Mouse (Mus musculus) intestine, postnatal 0 days (tissue): ENCODE results near the gene Evl. TPM values are rescaled to one million over a fixed set of nuclear protein-coding genes. Genes with fewer than 3 reads are reported as not detected.

Source experiments
- ATAC-seq: fragments of 200-750 bp; cut with Nextera tagmentation; 2 replicates; pipeline ENCODE4 v1.8.0; 2017; ENCODE audit warnings: mild to moderate bottlenecking, moderate TSS enrichment, moderate library complexity
- H3K27ac ChIP-seq: fragments of 300-500 bp; sonication (generic); 2 replicates; pipeline ENCODE4 v1.5.1; 2014; ENCODE audit warnings: mild to moderate bottlenecking, low read depth, low read length, moderate library complexity
- H3K27me3 ChIP-seq: fragments of 300-500 bp; sonication (generic); replicated peaks from 2 replicates; pipeline ENCODE4 v1.6.1; 2014; ENCODE audit warnings: low read length, mixed read lengths; ENCODE audit not compliant: control insufficient read depth, insufficient read depth
- H3K36me3 ChIP-seq: fragments of 300-500 bp; sonication (generic); 2 replicates; pipeline ENCODE4 v1.6.1; 2014; ENCODE audit warnings: mild to moderate bottlenecking, moderate library complexity; ENCODE audit not compliant: control insufficient read depth, insufficient read depth
- H3K4me1 ChIP-seq: fragments of 300-500 bp; sonication (generic); replicated peaks from 2 replicates; pipeline ENCODE4 v1.6.1; 2014; ENCODE audit warnings: antibody characterized with exemption, low read length, mixed read lengths; ENCODE audit not compliant: control insufficient read depth, insufficient read depth
- H3K4me2 ChIP-seq: fragments of 300-500 bp; sonication (generic); replicated peaks from 2 replicates; pipeline ENCODE4 v1.6.1; 2014; ENCODE audit warnings: low read depth, mild to moderate bottlenecking, moderate library complexity
- H3K4me3 ChIP-seq: fragments of 300-500 bp; sonication (generic); 2 replicates; pipeline ENCODE4 v1.5.1; 2014; ENCODE audit warnings: low read depth, low read length
- H3K9ac ChIP-seq: fragments of 300-500 bp; sonication (generic); 2 replicates; pipeline ENCODE4 v1.6.1; 2014; ENCODE audit warnings: mild to moderate bottlenecking, low read depth, low read length
- H3K9me3 ChIP-seq: fragments of 300-500 bp; sonication (generic); 2 replicates; pipeline ENCODE4 v1.6.1; 2016; ENCODE audit warnings: mixed run types; ENCODE audit not compliant: control insufficient read depth
- CTCF ChIP-seq: sonication (generic); IDR thresholded peaks from 2 replicates; pipeline ENCODE4 v1.5.1; 2016; ENCODE audit warnings: low read depth, mild to moderate bottlenecking, control low read depth, antibody characterized with exemption, moderate library complexity
- WGBS: fragments of 180-500 bp; shearing (Covaris S2); extraction: QIAGEN DNeasy Blood & Tissue Kit; methylation state at CpG from one replicate; pipeline ENCODE4 v1.1.7; 2014; 5-methylcytosine and 5-hydroxymethylcytosine counted together
- polyA plus RNA-seq: library from polyadenylated mRNA; unstranded; fragments of >200 nt; fragmentation: Nextera tagmentation; extraction: Ambion mirVana; gene quantifications from 2 replicates; pipeline ENCODE4 v1.2.1, GENCODE M21; 2015

The Evl gene
- polyA plus RNA-seq, 1 experiment from 2014 or later: 20.5 TPM

GRCm38 (mm10) chr12:108701221-108701620 lies 146.7 kb downstream of the Evl start:
- Histone ChIP-seq H3K36me3 (0 out of 2 replicates have a peak, but pooled peaks cover 3% of the 10 kb centered on the region), H3K27me3 (0 out of 2 replicates have a peak, but pooled peaks cover 6% of the 10 kb centered on the region), H3K4me3 (peak overlapping the region; percentile 61), H3K9me3 (no peaks in the 10 kb centered on the region), H3K4me2 (peak overlapping the region; percentile 71), H3K4me1 (0 out of 2 replicates have a peak, but pooled peaks cover 5% of the 10 kb centered on the region), H3K9ac (peak overlapping the region; percentile 66; the same call in 1 of the 2 replicates), H3K27ac (peak overlapping the region; percentile 99)
- WGBS: 16% methylated on average over 2 of the region's 2 CpGs
- no peak for TF ChIP-seq CTCF
- no peak for ATAC-seq

GRCm38 (mm10) chr12:108702185-108702584 lies 147.7 kb downstream of the Evl start, which contains the start of gene Degs2:
Gene Degs2 (minus strand): TSS chr12:108702315.
- H3K4me1 ChIP-seq: no peaks in the 10 kb centered on the region
- H3K9ac ChIP-seq: peak within 1 kb of the TSS; percentile 66
- peak within 1 kb of the TSS; percentile 71 for H3K4me2 ChIP-seq
- peak within 1 kb of the TSS; percentile 61 for H3K4me3 ChIP-seq
- no peaks in the 10 kb centered on the region for H3K9me3 ChIP-seq
- under 1% methylated on average over 32 of the region's 32 CpGs for WGBS
- 0 out of 2 replicates have a peak, but pooled peaks cover 6% of the 10 kb centered on the region for H3K27me3 ChIP-seq
- TF ChIP-seq CTCF: peak; percentile 69
- H3K36me3 ChIP-seq: no peaks in the 10 kb centered on the region
- H3K27ac ChIP-seq: peak within 1 kb of the TSS; percentile 99
- ATAC-seq: peak; percentile 63

- no peak overlapping the region for H3K4me2 ChIP-seq
- no peak overlapping the region for H3K27ac ChIP-seq
- no peaks in the 10 kb centered on the region for H3K9me3 ChIP-seq
- no peaks in the 10 kb centered on the region for H3K36me3 ChIP-seq
- H3K4me1 ChIP-seq: no peaks in the 10 kb centered on the region
- H3K4me3 ChIP-seq: no peak overlapping the region
- H3K27me3 ChIP-seq: 0 out of 2 replicates have a peak, but pooled peaks cover 6% of the 10 kb centered on the region
- WGBS: 83% methylated on average over 6 of the region's 6 CpGs
- H3K9ac ChIP-seq: no peak overlapping the region
- ATAC-seq: no peak
- TF ChIP-seq CTCF: no peak
These were observed 151.0 kb downstream of the Evl start for GRCm38 (mm10) chr12:108705486-108705885.

GRCm38 (mm10) chr12:108706129-108706528 lies 151.6 kb downstream of the Evl start:
- no peaks in the 10 kb centered on the region for H3K9me3 ChIP-seq
- no peak overlapping the region for H3K4me3 ChIP-seq
- no peak overlapping the region for H3K4me2 ChIP-seq
- H3K27me3 ChIP-seq: 0 out of 2 replicates have a peak, but pooled peaks cover 6% of the 10 kb centered on the region
- H3K36me3 ChIP-seq: no peaks in the 10 kb centered on the region
- peak; percentile 69 for TF ChIP-seq CTCF
- no peak overlapping the region for H3K27ac ChIP-seq
- 47% methylated on average over 7 of the region's 7 CpGs for WGBS
- H3K9ac ChIP-seq: no peak overlapping the region
- 0 out of 2 replicates have a peak, but pooled peaks cover 1% of the 10 kb centered on the region for H3K4me1 ChIP-seq
- ATAC-seq: no peak

- H3K4me3 ChIP-seq: no peak overlapping the region
- H3K9me3 ChIP-seq: no peaks in the 10 kb centered on the region
- 0 out of 2 replicates have a peak, but pooled peaks cover 3% of the 10 kb centered on the region for H3K4me1 ChIP-seq
- no peak for TF ChIP-seq CTCF
- no peaks in the 10 kb centered on the region for H3K27me3 ChIP-seq
- H3K9ac ChIP-seq: no peak overlapping the region
- ATAC-seq: no peak
- no peak overlapping the region for H3K27ac ChIP-seq
- peak overlapping the region; percentile 40; the same call in 1 of the 2 replicates for H3K4me2 ChIP-seq
- no peaks in the 10 kb centered on the region for H3K36me3 ChIP-seq
- 59% methylated on average over 6 of the region's 6 CpGs for WGBS
These were observed 154.9 kb downstream of the Evl start for GRCm38 (mm10) chr12:108709386-108709785.

- H3K27ac ChIP-seq: peak overlapping the region; percentile 57; the same call in 1 of the 2 replicates
- 0 out of 2 replicates have a peak, but pooled peaks cover 3% of the 10 kb centered on the region for H3K4me1 ChIP-seq
- ATAC-seq: no peak
- 63% methylated on average over 6 of the region's 6 CpGs for WGBS
- no peaks in the 10 kb centered on the region for H3K27me3 ChIP-seq
- H3K36me3 ChIP-seq: no peaks in the 10 kb centered on the region
- no peaks in the 10 kb centered on the region for H3K9me3 ChIP-seq
- no peak overlapping the region for H3K4me3 ChIP-seq
- H3K4me2 ChIP-seq: peak overlapping the region; percentile 40
- TF ChIP-seq CTCF: no peak
- no peak overlapping the region for H3K9ac ChIP-seq
These were observed 155.6 kb downstream of the Evl start for GRCm38 (mm10) chr12:108709964-108710765.
